19 mouse cellular contexts compared by ENCODE assay signal in genomic region chr17:26981050-26981449, GRCm38 (mm10). TPM values are rescaled to one million over a fixed set of nuclear protein-coding genes. Genes with fewer than 3 reads are reported as not detected.
A peak's percentile ranks its signal among the peaks of the same experiment; 100 is the strongest.
DNase-seq lines count a peak whose midpoint lies in the region; ATAC-seq and TF ChIP-seq lines count a peak whose summit lies in the region.
"Had no signal": no experiment of that assay in that cellular context is flagged by ENCODE, and none has a peak within 500 bp of the region (broad histone marks: within the 10 kb centered on the region; RNA-seq: fewer than 3 reads in every experiment).

No protein-coding gene starts in this region.

- H3K27ac ChIP-seq in heart, postnatal 0 days (ENCODE audit: low read depth), result peak overlapping the region; percentile 21; the same call in 1 of the 2 replicates
- peak overlapping the region; percentile 98 for H3K27ac ChIP-seq in thymus, adult 2 months (ENCODE audit: control insufficient read depth, insufficient read depth, low read length)
- H3K27ac ChIP-seq in forebrain, embryonic 15.5 days (replicated peaks), result no peak overlapping the region
- H3K27ac ChIP-seq: embryonic facial prominence, embryonic 12.5 days; hindbrain, embryonic 13.5 days; kidney, postnatal 0 days; limb, embryonic 10.5 days; liver, embryonic 14.5 days; midbrain, embryonic 10.5 days had no signal

- H3K4me2 ChIP-seq in heart, postnatal 0 days (ENCODE audit: low read depth, low read length), result no peak overlapping the region
- H3K4me2 ChIP-seq in forebrain, embryonic 15.5 days (replicated peaks), result no peak overlapping the region
- H3K4me2 ChIP-seq: embryonic facial prominence, embryonic 12.5 days; hindbrain, embryonic 13.5 days had no signal

- intact Hi-C loops in heart, postnatal 36 days (cut with DNase I), result no loop called here

- TF ChIP-seq EP300 in heart, postnatal 0 days (IDR thresholded peaks at IDR 0.05; ENCODE audit: low read depth), result no peak

- no peak for TF ChIP-seq POLR2A in thymus, adult 2 months (IDR thresholded peaks at IDR 0.05; ENCODE audit: control insufficient read depth, extremely low read depth, insufficient read depth, low read length, poor library complexity)

- H3K9ac ChIP-seq in heart, postnatal 0 days (replicated peaks; ENCODE audit: low read depth, low read length), result no peak overlapping the region
- no peak overlapping the region for H3K9ac ChIP-seq in forebrain, embryonic 15.5 days (replicated peaks)
- H3K9ac ChIP-seq: embryonic facial prominence, embryonic 12.5 days; hindbrain, embryonic 13.5 days; liver, embryonic 14.5 days had no signal

- peaks cover 14% of the 10 kb centered on the region; the same call in 1 of the 2 replicates for H3K36me3 ChIP-seq in heart, postnatal 0 days (replicated peaks; ENCODE audit: control insufficient read depth, insufficient read depth, low read length)
- H3K36me3 ChIP-seq in thymus, adult 2 months (ENCODE audit: control insufficient read depth, insufficient read depth, low read length), result peaks cover 8% of the 10 kb centered on the region; the same call in 1 of the 2 replicates
- H3K36me3 ChIP-seq in forebrain, embryonic 15.5 days, result peaks cover 39% of the 10 kb centered on the region

- H3K9me3 ChIP-seq in heart, postnatal 0 days (replicated peaks; ENCODE audit: control insufficient read depth, low read length), result no peaks in the 10 kb centered on the region
- no peaks in the 10 kb centered on the region for H3K9me3 ChIP-seq in forebrain, embryonic 15.5 days
- H3K9me3 ChIP-seq: embryonic facial prominence, embryonic 12.5 days; hindbrain, embryonic 13.5 days; limb, embryonic 10.5 days; midbrain, embryonic 10.5 days had no signal

- TF ChIP-seq CTCF in heart, postnatal 0 days (IDR thresholded peaks at IDR 0.05; ENCODE audit: low read depth), result no peak
- TF ChIP-seq CTCF in thymus, adult 2 months (IDR thresholded peaks at IDR 0.05; ENCODE audit: borderline replicate concordance, control insufficient read depth, extremely low read depth, insufficient read depth, low read length, poor library complexity), result no peak

- no peak overlapping the region for H3K4me3 ChIP-seq in heart, postnatal 0 days (ENCODE audit: low read depth, low read length)
- H3K4me3 ChIP-seq in thymus, adult 2 months (ENCODE audit: control insufficient read depth, insufficient read depth, low read length), result no peak overlapping the region
- no peak overlapping the region for H3K4me3 ChIP-seq in forebrain, embryonic 15.5 days
- H3K4me3 ChIP-seq: embryonic facial prominence, embryonic 12.5 days; hindbrain, embryonic 13.5 days; limb, embryonic 10.5 days; midbrain, embryonic 10.5 days had no signal

- no peak for ATAC-seq in heart, postnatal 0 days (ENCODE audit: insufficient read depth, low read depth)
- ATAC-seq in megakaryocyte-erythroid progenitor cell, adult 5-6 weeks (replicated peaks; ENCODE audit: low FRiP score, low TSS enrichment, poor library complexity, severe bottlenecking), result 0 out of 2 replicates have a peak, but pooled peaks have one; percentile 22
- no peak for ATAC-seq in forebrain, embryonic 15.5 days (replicated peaks)
- ATAC-seq: intestine, embryonic 16.5 days; lung, postnatal 0 days had no signal

- H3K4me1 ChIP-seq in heart, postnatal 0 days (ENCODE audit: control insufficient read depth, insufficient read depth), result no peaks in the 10 kb centered on the region
- H3K4me1 ChIP-seq in thymus, adult 2 months (replicated peaks; ENCODE audit: control insufficient read depth, insufficient read depth, low read length), result peaks cover 24% of the 10 kb centered on the region
- H3K4me1 ChIP-seq in forebrain, embryonic 15.5 days, result peaks cover 17% of the 10 kb centered on the region

- 49% methylated on average over 2 of the region's 2 CpGs for WGBS in heart, postnatal 0 days
- WGBS in thymus, adult 2 months, result 3% methylated on average over 2 of the region's 2 CpGs
- WGBS in forebrain, embryonic 15.5 days, result 74% methylated on average over 2 of the region's 2 CpGs

- DNase-seq in heart, postnatal 0 days (ENCODE audit: low spot score), result no peak
- DNase-seq in heart, postnatal 36 days, result no peak
- DNase-seq in thymus, adult 2 months, result peak; percentile 50
- DNase-seq in thymus, postnatal 4 days, result no peak
- DNase-seq in frontal cortex, adult 2 months (ENCODE audit: extremely low spot score in 1 of 2, low spot score in 1 of 2), result no peak
- no peak for DNase-seq in layer of hippocampus, postnatal 36 days
- DNase-seq: cerebellum, adult 11 months; cerebellum, postnatal 36 days; gastrocnemius, postnatal 25 days had no signal

- no peaks in the 10 kb centered on the region for H3K27me3 ChIP-seq in heart, postnatal 0 days (ENCODE audit: control insufficient read depth, insufficient read depth, low read length)
- H3K27me3 ChIP-seq in thymus, adult 2 months (ENCODE audit: control insufficient read depth, insufficient read depth, low read length), result no peaks in the 10 kb centered on the region
- no peaks in the 10 kb centered on the region for H3K27me3 ChIP-seq in forebrain, embryonic 15.5 days
- H3K27me3 ChIP-seq: embryonic facial prominence, embryonic 12.5 days; hindbrain, embryonic 13.5 days had no signal

RNA-seq across cellular contexts. Expression of gene Zbtb9, which starts 8.1 kb away (rescaled TPM):
- 4.0 and 10.9 TPM in 2 replicates for total RNA-seq in heart, postnatal 0 days (2014; rRNA removed; ENCODE audit: low replicate concordance)
- 5.0 and 5.4 TPM in 2 replicates for polyA plus RNA-seq in heart, postnatal 0 days (2015; fragmentation: Nextera tagmentation; extraction: Ambion mirVana)
- 1 to 10 TPM; 2.1 to 2.6 TPM for total RNA-seq in heart, postnatal 36 days (2021)
- 54.6 and 60.7 TPM in 2 replicates for polyA plus RNA-seq in thymus, adult 2 months (2012; rRNA removed)
- 5.5 and 14.6 TPM in 2 replicates for total RNA-seq in megakaryocyte-erythroid progenitor cell, adult 5-6 weeks (2014; fragmentation: Nextera tagmentation)
- 18.3 and 22.0 TPM in 2 replicates for total RNA-seq in megakaryocyte-erythroid progenitor cell, adult 5-6 weeks (2017)
- polyA plus RNA-seq in frontal cortex, adult 2 months (2012; rRNA removed), result 16.7 and 17.4 TPM in 2 replicates
- 10 to 100 TPM; 15.0 to 15.6 TPM for total RNA-seq in layer of hippocampus, postnatal 36 days (2021)
- polyA plus RNA-seq in forebrain, embryonic 15.5 days (2015; fragmentation: Nextera tagmentation; extraction: Ambion mirVana), result 15.8 and 17.2 TPM in 2 replicates

RNA-seq across cellular contexts. Expression of gene Syngap1, which starts 40.0 kb away (rescaled TPM):
- 4.3 and 6.6 TPM in 2 replicates for total RNA-seq in heart, postnatal 0 days (2014; rRNA removed; ENCODE audit: low replicate concordance)
- polyA plus RNA-seq in heart, postnatal 0 days (2015; fragmentation: Nextera tagmentation; extraction: Ambion mirVana), result 0.41 and 0.45 TPM in 2 replicates
- total RNA-seq in heart, postnatal 36 days (2021), result 1 to 10 TPM; 4.1 to 6.4 TPM
- polyA plus RNA-seq in thymus, adult 2 months (2012; rRNA removed), result 7.6 and 7.7 TPM in 2 replicates
- total RNA-seq in megakaryocyte-erythroid progenitor cell, adult 5-6 weeks (2014; fragmentation: Nextera tagmentation), result 18.2 and 33.6 TPM in 2 replicates
- 7.7 and 9.1 TPM in 2 replicates for total RNA-seq in megakaryocyte-erythroid progenitor cell, adult 5-6 weeks (2017)
- 212 and 226 TPM in 2 replicates for polyA plus RNA-seq in frontal cortex, adult 2 months (2012; rRNA removed)
- 100 to 1,000 TPM; 449 to 485 TPM for total RNA-seq in layer of hippocampus, postnatal 36 days (2021)
- polyA plus RNA-seq in forebrain, embryonic 15.5 days (2015; fragmentation: Nextera tagmentation; extraction: Ambion mirVana), result 6.5 and 7.3 TPM in 2 replicates

RNA-seq across cellular contexts. Expression of gene Cuta, which starts 41.7 kb away (rescaled TPM):
- total RNA-seq in heart, postnatal 0 days (2014; rRNA removed; ENCODE audit: low replicate concordance), result 80.2 and 107 TPM in 2 replicates
- 180 and 193 TPM in 2 replicates for polyA plus RNA-seq in heart, postnatal 0 days (2015; fragmentation: Nextera tagmentation; extraction: Ambion mirVana)
- 10 to 100 TPM; 86.2 to 90.3 TPM for total RNA-seq in heart, postnatal 36 days (2021)
- polyA plus RNA-seq in thymus, adult 2 months (2012; rRNA removed), result 235 and 251 TPM in 2 replicates
- total RNA-seq in megakaryocyte-erythroid progenitor cell, adult 5-6 weeks (2014; fragmentation: Nextera tagmentation), result 154 and 184 TPM in 2 replicates
- 55.2 and 93.0 TPM in 2 replicates for total RNA-seq in megakaryocyte-erythroid progenitor cell, adult 5-6 weeks (2017)
- 120 and 132 TPM in 2 replicates for polyA plus RNA-seq in frontal cortex, adult 2 months (2012; rRNA removed)
- total RNA-seq in layer of hippocampus, postnatal 36 days (2021), result 100 to 1,000 TPM in 1 of 2 experiments, 10 to 100 TPM in 1; 99.3 to 104 TPM
- polyA plus RNA-seq in forebrain, embryonic 15.5 days (2015; fragmentation: Nextera tagmentation; extraction: Ambion mirVana), result 144 and 150 TPM in 2 replicates

RNA-seq across cellular contexts. Expression of gene Bak1, which starts 47.8 kb away (rescaled TPM):
- 77.6 and 82.4 TPM in 2 replicates for total RNA-seq in heart, postnatal 0 days (2014; rRNA removed; ENCODE audit: low replicate concordance)
- polyA plus RNA-seq in heart, postnatal 0 days (2015; fragmentation: Nextera tagmentation; extraction: Ambion mirVana), result 4.2 and 4.5 TPM in 2 replicates
- total RNA-seq in heart, postnatal 36 days (2021), result 10 to 100 TPM; 20.0 to 21.2 TPM
- 118 and 131 TPM in 2 replicates for polyA plus RNA-seq in thymus, adult 2 months (2012; rRNA removed)
- total RNA-seq in megakaryocyte-erythroid progenitor cell, adult 5-6 weeks (2014; fragmentation: Nextera tagmentation), result 91.5 and 117 TPM in 2 replicates
- total RNA-seq in megakaryocyte-erythroid progenitor cell, adult 5-6 weeks (2017), result 37.5 and 38.6 TPM in 2 replicates
- polyA plus RNA-seq in frontal cortex, adult 2 months (2012; rRNA removed), result 17.9 and 19.4 TPM in 2 replicates
- total RNA-seq in layer of hippocampus, postnatal 36 days (2021), result 10 to 100 TPM; 13.0 to 13.7 TPM
- polyA plus RNA-seq in forebrain, embryonic 15.5 days (2015; fragmentation: Nextera tagmentation; extraction: Ambion mirVana), result 2.3 and 2.7 TPM in 2 replicates

RNA-seq across cellular contexts. Expression of gene Phf1, which starts 48.2 kb away (rescaled TPM):
- 13.7 and 16.3 TPM in 2 replicates for total RNA-seq in heart, postnatal 0 days (2014; rRNA removed; ENCODE audit: low replicate concordance)
- 6.3 and 7.2 TPM in 2 replicates for polyA plus RNA-seq in heart, postnatal 0 days (2015; fragmentation: Nextera tagmentation; extraction: Ambion mirVana)
- total RNA-seq in heart, postnatal 36 days (2021), result 10 to 100 TPM; 13.9 to 14.5 TPM
- 125 and 132 TPM in 2 replicates for polyA plus RNA-seq in thymus, adult 2 months (2012; rRNA removed)
- total RNA-seq in megakaryocyte-erythroid progenitor cell, adult 5-6 weeks (2014; fragmentation: Nextera tagmentation), result 8.2 and 11.6 TPM in 2 replicates
- 2.2 and 2.8 TPM in 2 replicates for total RNA-seq in megakaryocyte-erythroid progenitor cell, adult 5-6 weeks (2017)
- 44.1 and 44.7 TPM in 2 replicates for polyA plus RNA-seq in frontal cortex, adult 2 months (2012; rRNA removed)
- total RNA-seq in layer of hippocampus, postnatal 36 days (2021), result 10 to 100 TPM; 28.8 to 30.0 TPM
- 17.2 and 18.3 TPM in 2 replicates for polyA plus RNA-seq in forebrain, embryonic 15.5 days (2015; fragmentation: Nextera tagmentation; extraction: Ambion mirVana)

Comparison
In these comparisons a context has a peak if more than half of its experiments do, and no peak if none do; other contexts are left out.
1. RNA of gene Syngap1, which starts 40.0 kb away (total RNA-seq): 449 to 485 TPM in layer of hippocampus, postnatal 36 days; 7.7 to 33.6 TPM in megakaryocyte-erythroid progenitor cell, adult 5-6 weeks, 4.1 to 6.4 TPM in heart, postnatal 36 days and 4.3 to 6.6 TPM in heart, postnatal 0 days; every median in the first group is over 10 times any median in the second.